Mouse (Mus musculus) retina, postnatal 7 days (tissue): ENCODE data around the gene Cd33.

Source experiments
- DNase-seq: peaks from one replicate; pipeline ENCODE4 v3.0.0-alpha.2; 2012; ENCODE audit warnings: low read depth, low spot score

Gene Cd33

GRCm38 (mm10) chr7:43515076-43515475 lies 29.2 kb downstream of the Cd33 start:
- DNase-seq: no peak

- no peak for DNase-seq
These were observed 31.7 kb downstream of the Cd33 start for GRCm38 (mm10) chr7:43512519-43512918.

- DNase-seq: no peak
These were observed 32.3 kb downstream of the Cd33 start for GRCm38 (mm10) chr7:43511707-43512478.

GRCm38 (mm10) chr7:43495343-43496021 lies 48.7 kb downstream of the Cd33 start:
- no peak for DNase-seq

- no peak for DNase-seq
These were observed 53.4 kb downstream of the Cd33 start for GRCm38 (mm10) chr7:43490861-43491260.

GRCm38 (mm10) chr7:43490182-43490584 lies 54.0 kb downstream of the Cd33 start:
- DNase-seq: no peak

- no peak for DNase-seq
These were observed 54.5 kb downstream of the Cd33 start, which contains the start of gene Iglon5 for GRCm38 (mm10) chr7:43489631-43490125. Gene Iglon5 (minus strand): TSS chr7:43490075.

- DNase-seq: no peak
These were observed 55.6 kb downstream of the Cd33 start for GRCm38 (mm10) chr7:43488646-43489045.

- no peak for DNase-seq
These were observed 61.0 kb downstream of the Cd33 start for GRCm38 (mm10) chr7:43483236-43483635.

- DNase-seq: no peak
These were observed 62.0 kb downstream of the Cd33 start for GRCm38 (mm10) chr7:43482090-43482716.

GRCm38 (mm10) chr7:43481191-43481590 lies 63.0 kb downstream of the Cd33 start:
- no peak for DNase-seq

- no peak for DNase-seq
These were observed 67.9 kb downstream of the Cd33 start for GRCm38 (mm10) chr7:43476376-43476775.

GRCm38 (mm10) chr7:43475706-43476105 lies 68.5 kb downstream of the Cd33 start:
- no peak for DNase-seq
